Mouse (Mus musculus) midbrain, embryonic 16.5 days (tissue): Measurements from ENCODE around the gene Trmt2a. TPM values are rescaled to one million over a fixed set of nuclear protein-coding genes. Genes with fewer than 3 reads are reported as not detected.

Experiments used
- ATAC-seq: fragments of 200-750 bp; cut with Nextera tagmentation; 2 replicates; pipeline ENCODE4 v1.8.0; 2017; ENCODE audit warnings: moderate TSS enrichment
- H3K27ac ChIP-seq: fragments of 300-500 bp; sonication (generic); 2 replicates; pipeline ENCODE4 v1.5.1; 2014; ENCODE audit warnings: mild to moderate bottlenecking, low read length, mixed read lengths
- H3K27me3 ChIP-seq: fragments of 300-500 bp; sonication (generic); 2 replicates; pipeline ENCODE4 v1.6.1; 2014; ENCODE audit warnings: low read depth, low read length, mixed read lengths; ENCODE audit not compliant: control insufficient read depth, insufficient read depth
- H3K36me3 ChIP-seq: fragments of 300-500 bp; sonication (generic); 2 replicates; pipeline ENCODE4 v1.6.1; 2014; ENCODE audit warnings: mild to moderate bottlenecking, low read length, moderate library complexity, mixed read lengths; ENCODE audit not compliant: control insufficient read depth, insufficient read depth
- H3K4me1 ChIP-seq: fragments of 300-500 bp; sonication (generic); 2 replicates; pipeline ENCODE4 v1.6.1; 2014; ENCODE audit warnings: mild to moderate bottlenecking, low read length, mixed read lengths; ENCODE audit not compliant: control insufficient read depth, insufficient read depth
- H3K4me2 ChIP-seq: fragments of 300-500 bp; sonication (generic); 2 replicates; pipeline ENCODE4 v1.6.1; 2014; ENCODE audit warnings: mild to moderate bottlenecking, low read length, mixed read lengths
- H3K4me3 ChIP-seq: fragments of 300-500 bp; sonication (generic); 2 replicates; pipeline ENCODE4 v1.5.1; 2014; ENCODE audit warnings: low read depth, mild to moderate bottlenecking, low read length, moderate library complexity, mixed read lengths
- H3K9ac ChIP-seq: fragments of 300-500 bp; sonication (generic); 2 replicates; pipeline ENCODE4 v1.6.1; 2014; ENCODE audit warnings: low read depth, low read length, mixed read lengths
- H3K9me3 ChIP-seq: fragments of 300-500 bp; sonication (generic); replicated peaks from 2 replicates; pipeline ENCODE4 v1.6.1; 2014; ENCODE audit warnings: mild to moderate bottlenecking, low read length, mixed read lengths; ENCODE audit not compliant: control insufficient read depth, poor library complexity, severe bottlenecking
- WGBS: fragments of 180-500 bp; shearing (Covaris S2); extraction: QIAGEN DNeasy Blood & Tissue Kit; methylation state at CpG from one replicate; pipeline ENCODE4 v1.1.7; 2014; 5-methylcytosine and 5-hydroxymethylcytosine counted together
- polyA plus RNA-seq: library from polyadenylated mRNA; unstranded; fragments of >200 nt; fragmentation: Nextera tagmentation; extraction: Ambion mirVana; gene quantifications from 2 replicates; pipeline ENCODE4 v1.2.1, GENCODE M21; 2015

Gene Trmt2a
- polyA plus RNA-seq, 1 experiment from 2014 or later = 106 TPM

DNA sequence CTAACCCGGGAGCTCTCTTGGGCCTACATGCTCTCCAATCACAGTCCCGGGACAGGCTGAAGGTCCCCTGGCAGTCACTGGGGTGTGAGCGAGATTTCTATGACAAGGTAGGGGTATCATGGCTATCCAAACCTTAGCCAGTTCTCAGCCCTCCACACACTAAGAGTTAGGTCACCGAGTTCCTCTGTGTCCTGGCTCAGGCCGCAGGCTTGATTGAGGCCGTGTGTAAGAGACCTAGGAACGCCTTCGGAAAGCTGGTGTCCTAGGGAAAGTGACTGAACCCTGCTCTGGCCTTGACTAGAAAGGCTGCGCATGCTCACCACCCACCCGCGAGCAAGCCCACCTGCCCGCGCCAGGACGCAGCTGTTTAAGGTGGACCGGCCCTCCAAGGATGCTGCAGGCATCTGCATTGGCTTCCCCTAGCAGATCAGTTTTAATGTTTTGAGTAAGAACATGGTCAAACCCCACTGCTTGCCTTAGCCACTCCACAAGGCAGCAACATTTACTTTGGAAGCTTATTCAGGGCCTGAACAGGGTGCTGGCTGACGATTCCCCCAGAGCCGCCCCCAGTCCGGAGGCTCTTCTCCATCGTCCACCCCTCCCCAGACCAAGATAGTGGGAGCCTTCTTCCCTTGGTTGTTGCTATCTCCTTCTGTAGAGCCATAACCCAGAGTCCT is 13.0 kb upstream of the Trmt2a start:
- Histone ChIP-seq H3K4me1 (peaks cover 22% of the 10 kb centered on the region), H3K9me3 (no peaks in the 10 kb centered on the region), H3K36me3 (peaks cover 10% of the 10 kb centered on the region), H3K27ac (peak overlapping the region; percentile 93), H3K27me3 (no peaks in the 10 kb centered on the region), H3K4me2 (peak overlapping the region; percentile 89), H3K4me3 (peak overlapping the region; percentile 90), H3K9ac (peak overlapping the region; percentile 84)
- WGBS = 2% methylated on average over 19 of the region's 19 CpGs
- ATAC-seq = peak; percentile 92

DNA sequence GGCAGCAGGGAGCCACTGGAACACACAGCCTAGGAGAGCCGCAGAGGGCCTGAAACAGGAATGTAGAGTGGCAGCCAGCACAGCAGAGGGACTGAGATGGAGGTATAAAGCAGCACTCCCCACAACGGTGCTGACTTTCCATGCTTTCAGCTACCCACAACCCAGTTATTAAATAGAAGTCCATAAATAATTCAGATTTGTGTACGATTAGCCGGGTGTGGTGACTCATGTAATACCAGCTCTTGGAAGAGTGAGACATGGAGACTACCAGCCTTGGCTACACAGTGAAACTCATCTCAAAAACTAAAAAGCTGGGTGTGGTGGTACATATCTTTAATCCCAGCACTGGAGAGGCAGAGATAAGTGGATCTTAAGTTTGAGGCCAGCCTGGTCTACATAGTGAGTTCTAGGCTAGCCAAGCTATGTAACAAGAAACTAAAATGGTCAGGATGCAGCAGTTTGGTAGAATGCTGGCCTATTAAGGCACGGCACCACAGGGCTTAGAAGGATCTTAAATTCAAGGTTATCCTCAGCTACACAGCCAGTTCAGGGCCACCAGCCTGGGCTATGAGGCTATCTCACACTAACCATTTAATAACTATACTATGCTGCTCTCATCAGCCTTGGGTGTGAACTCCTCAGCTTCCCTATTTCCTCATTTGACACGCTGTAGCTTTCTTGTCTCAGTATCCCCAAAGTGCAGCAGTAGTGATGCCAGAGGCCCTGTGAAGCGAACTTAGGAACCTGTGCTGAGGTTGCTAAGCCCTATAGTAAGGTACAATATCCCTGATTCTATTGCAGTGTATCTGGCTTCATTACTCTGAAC is 11.6 kb upstream of the Trmt2a start:
- no peak for ATAC-seq
- WGBS = 70% methylated on average over 7 of the region's 7 CpGs
- peaks cover 22% of the 10 kb centered on the region for H3K36me3 ChIP-seq
- no peaks in the 10 kb centered on the region for H3K27me3 ChIP-seq
- H3K9ac ChIP-seq = peak overlapping the region; percentile 84; the same call in 1 of the 2 replicates
- no peak overlapping the region for H3K4me3 ChIP-seq
- peaks cover 22% of the 10 kb centered on the region for H3K4me1 ChIP-seq
- H3K27ac ChIP-seq = no peak overlapping the region
- H3K4me2 ChIP-seq = no peak overlapping the region
- H3K9me3 ChIP-seq = no peaks in the 10 kb centered on the region

DNA sequence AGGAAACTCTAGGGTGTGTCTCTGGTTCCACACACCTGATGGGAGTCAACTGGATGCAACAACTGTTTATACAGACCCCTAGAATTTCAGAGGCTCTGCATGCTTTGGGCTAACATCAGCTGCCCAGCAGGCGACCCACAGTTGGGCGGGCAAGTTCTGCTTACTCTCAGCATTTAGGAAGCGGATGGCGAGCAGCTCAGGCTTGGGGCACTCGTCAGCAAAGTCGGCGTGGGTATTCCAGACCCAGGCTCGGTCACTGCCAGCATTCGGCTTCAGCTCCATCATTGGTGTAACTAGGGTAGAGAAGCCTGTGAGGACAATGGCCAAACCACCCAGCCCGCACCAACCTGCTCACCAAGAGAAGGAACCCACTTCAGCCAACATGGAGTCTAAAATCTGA is 6.9 kb upstream of the Trmt2a start:
- whole genome bisulfite sequencing = 91% methylated on average over 10 of the region's 10 CpGs
- H3K27ac ChIP-seq = no peak overlapping the region
- no peak overlapping the region for H3K9ac ChIP-seq
- H3K4me3 ChIP-seq = no peak overlapping the region
- no peaks in the 10 kb centered on the region for H3K27me3 ChIP-seq
- H3K36me3 ChIP-seq = peaks cover 51% of the 10 kb centered on the region
- no peak for ATAC-seq
- no peak overlapping the region for H3K4me2 ChIP-seq
- no peaks in the 10 kb centered on the region for H3K9me3 ChIP-seq
- H3K4me1 ChIP-seq = peaks cover 5% of the 10 kb centered on the region

DNA sequence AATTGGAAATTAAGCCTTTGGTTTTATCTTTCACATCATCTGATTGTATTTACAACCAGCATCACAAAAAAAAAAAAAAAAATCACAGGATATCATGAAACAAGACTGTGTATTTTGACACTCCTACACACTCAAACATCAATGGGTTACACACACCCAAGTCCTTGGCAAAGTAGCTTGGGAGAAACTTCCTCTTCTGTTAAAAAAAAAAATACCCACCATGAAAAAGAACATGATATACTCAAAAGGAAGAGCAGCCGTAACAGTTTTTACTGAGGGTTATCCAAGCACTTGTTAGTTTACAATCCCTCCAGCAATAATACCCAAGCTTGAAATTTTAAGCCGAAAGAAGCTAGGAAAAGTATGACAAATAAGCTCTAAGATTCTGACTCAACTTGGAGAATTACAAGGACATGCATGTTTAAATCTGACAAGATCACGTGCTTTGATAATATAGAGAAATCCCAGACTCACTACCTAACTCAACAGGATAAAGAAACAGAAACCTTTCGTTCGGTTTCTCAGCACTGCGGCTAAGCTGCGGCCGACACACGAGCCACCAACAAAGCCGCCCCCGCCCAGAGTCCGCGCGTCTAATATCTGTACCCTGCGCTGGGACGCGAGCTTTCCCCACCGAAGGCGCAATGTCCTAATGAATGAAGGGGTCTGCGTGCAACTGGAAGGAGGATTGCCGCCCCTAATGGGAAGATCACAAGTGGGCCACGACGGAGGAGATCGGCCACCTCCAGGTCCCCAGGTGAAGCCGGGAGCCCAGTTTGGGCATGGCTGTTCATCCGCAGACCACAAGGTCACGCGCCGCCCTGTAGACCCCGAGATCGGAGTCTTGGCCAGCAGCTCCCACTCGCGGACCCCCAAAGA is 719 bp upstream of the Trmt2a start:
- Histone ChIP-seq H3K9me3 (no peaks in the 10 kb centered on the region), H3K36me3 (peaks cover 29% of the 10 kb centered on the region), H3K4me1 (peaks cover 35% of the 10 kb centered on the region), H3K4me3 (peak overlapping the region; percentile 69), H3K4me2 (peak overlapping the region; percentile 93), H3K27ac (peak overlapping the region; percentile 93), H3K27me3 (no peaks in the 10 kb centered on the region), H3K9ac (peak overlapping the region; percentile 84)
- WGBS = under 1% methylated on average over 33 of the region's 33 CpGs
- ATAC-seq = peak; percentile 2; the same call in 1 of the 2 replicates

DNA sequence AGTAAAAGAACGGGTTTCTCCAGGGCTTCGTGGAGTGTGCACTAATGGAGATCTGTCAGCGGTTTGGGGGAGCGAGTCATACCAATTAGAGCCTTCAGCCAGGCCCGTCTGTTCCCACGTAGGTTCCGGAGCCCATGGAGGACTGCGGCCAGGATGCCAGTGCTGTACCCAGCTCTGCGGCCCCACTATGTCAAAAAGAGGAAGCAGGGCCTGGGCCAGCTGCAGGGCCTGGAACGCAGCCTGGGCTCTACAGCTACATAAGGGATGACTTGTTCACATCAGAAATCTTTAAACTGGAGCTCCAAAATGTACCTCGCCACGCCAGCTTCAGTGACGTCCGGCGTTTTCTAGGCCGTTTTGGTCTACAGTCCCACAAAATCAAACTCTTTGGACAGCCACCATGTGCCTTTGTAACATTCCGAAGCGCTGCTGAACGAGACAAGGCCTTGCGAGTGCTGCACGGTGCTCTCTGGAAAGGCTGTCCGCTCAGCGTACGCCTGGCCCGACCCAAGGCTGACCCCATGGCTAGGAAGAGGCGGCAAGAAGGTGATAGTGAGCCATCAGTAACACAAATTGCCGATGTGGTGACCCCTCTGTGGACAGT is 987 bp downstream of the Trmt2a start:
- WGBS = 7% methylated on average over 27 of the region's 27 CpGs
- peaks cover 34% of the 10 kb centered on the region for H3K36me3 ChIP-seq
- no peaks in the 10 kb centered on the region for H3K27me3 ChIP-seq
- peak overlapping the region; percentile 93 for H3K27ac ChIP-seq
- no peaks in the 10 kb centered on the region for H3K9me3 ChIP-seq
- peaks cover 35% of the 10 kb centered on the region for H3K4me1 ChIP-seq
- H3K4me2 ChIP-seq = peak overlapping the region; percentile 93
- ATAC-seq = peak; percentile 18; the same call in 1 of the 2 replicates
- H3K4me3 ChIP-seq = peak overlapping the region; percentile 69
- H3K9ac ChIP-seq = peak overlapping the region; percentile 84

DNA sequence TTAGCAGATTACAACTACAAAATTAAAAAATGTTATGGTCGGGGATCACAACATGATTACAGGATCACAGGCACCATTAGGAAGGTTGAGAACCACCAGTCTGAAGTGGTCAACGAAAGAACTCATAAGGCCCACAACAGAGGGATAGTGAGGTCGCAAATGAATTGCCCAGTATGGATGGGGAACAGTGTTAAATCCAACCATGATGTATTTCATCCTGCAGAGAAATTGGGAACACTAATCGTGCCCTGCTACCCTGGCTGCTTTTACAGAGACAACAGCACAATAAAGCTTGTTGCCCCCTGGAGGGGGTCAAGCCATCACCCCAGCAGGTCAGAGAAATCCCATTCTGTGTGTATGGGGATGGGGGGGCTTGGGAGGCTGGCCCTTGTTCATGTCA is 1.8 kb downstream of the Trmt2a start:
- Histone ChIP-seq H3K36me3 (peaks cover 28% of the 10 kb centered on the region), H3K4me1 (peaks cover 35% of the 10 kb centered on the region), H3K4me2 (peak overlapping the region; percentile 93), H3K4me3 (peak overlapping the region; percentile 69; the same call in 1 of the 2 replicates), H3K9ac (0 out of 2 replicates have a peak overlapping the region, but pooled peaks have one; percentile 4), H3K27ac (no peak overlapping the region), H3K9me3 (no peaks in the 10 kb centered on the region), H3K27me3 (no peaks in the 10 kb centered on the region)
- ATAC-seq = no peak
- WGBS = 49% methylated on average over 4 of the region's 4 CpGs

DNA sequence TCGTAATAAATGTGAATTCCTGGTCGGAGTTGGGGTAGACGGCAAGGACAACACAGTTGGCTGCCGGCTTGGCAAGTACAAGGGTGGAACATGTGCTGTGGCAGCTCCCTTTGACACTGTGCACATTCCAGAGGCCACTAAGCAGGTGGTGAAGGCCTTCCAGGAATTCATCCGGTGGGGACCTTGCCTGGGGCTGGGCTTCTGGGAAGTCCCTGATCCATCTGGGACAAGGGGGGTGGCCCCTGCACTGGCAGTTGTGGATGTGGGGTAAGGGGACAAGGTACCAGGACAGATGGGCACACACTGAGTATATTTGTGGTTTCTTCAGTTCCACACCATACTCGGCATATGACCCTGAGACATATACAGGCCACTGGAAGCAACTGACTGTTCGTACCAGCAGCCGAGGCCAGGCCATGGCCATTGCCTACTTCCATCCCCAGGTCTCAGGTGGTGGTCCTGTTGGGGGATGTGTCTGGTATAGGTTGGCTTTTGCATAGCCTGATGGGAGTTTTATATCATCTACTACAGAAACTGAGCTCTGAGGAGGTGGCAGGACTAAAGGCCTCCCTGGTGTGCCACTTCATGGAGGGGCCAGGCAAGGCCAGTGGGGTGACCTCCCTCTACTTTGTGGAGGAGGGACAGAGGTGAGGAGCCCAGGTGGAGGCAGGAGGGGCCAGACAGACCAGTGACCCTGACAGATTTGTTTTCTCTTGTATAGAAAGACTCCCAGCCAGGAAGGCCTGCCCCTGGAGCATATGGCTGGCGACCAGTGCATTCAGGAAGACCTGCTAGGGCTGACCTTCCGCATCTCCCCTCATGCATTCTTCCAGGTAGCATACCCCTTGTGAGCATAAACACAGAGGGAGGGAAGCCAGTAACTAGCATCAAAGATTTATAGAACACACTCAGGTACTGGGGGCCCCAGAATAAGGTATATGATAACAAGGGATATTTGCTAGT is 2.6 kb downstream of the Trmt2a start:
- Histone ChIP-seq H3K4me2 (peak overlapping the region; percentile 93; the same call in 1 of the 2 replicates), H3K4me3 (no peak overlapping the region), H3K9me3 (no peaks in the 10 kb centered on the region), H3K4me1 (peaks cover 35% of the 10 kb centered on the region), H3K27ac (no peak overlapping the region), H3K9ac (peak overlapping the region; percentile 7), H3K27me3 (no peaks in the 10 kb centered on the region), H3K36me3 (peaks cover 27% of the 10 kb centered on the region)
- WGBS = 62% methylated on average over 10 of the region's 10 CpGs
- no peak for ATAC-seq
